Mouse (Mus musculus): ENCODE data around the gene Cabp4.
A peak's percentile ranks its signal among the peaks of the same experiment; 100 is the strongest.

The Cabp4 gene

GRCm38 (mm10) chr19:4143759-4144268 lies at the start of gene Cabp4:
Gene Cabp4, minus strand, starts transcription at chr19:4144033.
- DNase-seq (ENCODE audit: low read depth, low spot score), result no peak

- no peak for DNase-seq (ENCODE audit: low read depth, low spot score)
Observed at GRCm38 (mm10) chr19:4193129-4193528, 49.3 kb upstream of the Cabp4 start.

GRCm38 (mm10) chr19:4192251-4192985 lies 48.6 kb upstream of the Cabp4 start:
- no peak for DNase-seq (ENCODE audit: low read depth, low spot score)

- DNase-seq (ENCODE audit: low read depth, low spot score), result peak; percentile 80
Observed at GRCm38 (mm10) chr19:4191528-4192250, 47.9 kb upstream of the Cabp4 start, which contains the start of gene Ppp1ca. Gene Ppp1ca, plus strand, starts transcription at chr19:4192065.

- DNase-seq (ENCODE audit: low read depth, low spot score), result no peak
Observed at GRCm38 (mm10) chr19:4190831-4191334, 47.0 kb upstream of the Cabp4 start, which contains the start of gene Tbc1d10c. Gene Tbc1d10c, minus strand, starts transcription at chr19:4191284.

GRCm38 (mm10) chr19:4189051-4189620 lies 45.3 kb upstream of the Cabp4 start:
- DNase-seq (ENCODE audit: low read depth, low spot score), result no peak

GRCm38 (mm10) chr19:4187303-4187702 lies 43.5 kb upstream of the Cabp4 start:
- no peak for DNase-seq (ENCODE audit: low read depth, low spot score)

- no peak for DNase-seq (ENCODE audit: low read depth, low spot score)
Observed at GRCm38 (mm10) chr19:4184976-4185975, 41.4 kb upstream of the Cabp4 start.

GRCm38 (mm10) chr19:4183689-4184088 lies 39.9 kb upstream of the Cabp4 start:
- DNase-seq (ENCODE audit: low read depth, low spot score), result no peak

GRCm38 (mm10) chr19:4181892-4182291 lies 38.1 kb upstream of the Cabp4 start:
- peak; percentile 79 for DNase-seq (ENCODE audit: low read depth, low spot score)

GRCm38 (mm10) chr19:4180411-4180810 lies 36.6 kb upstream of the Cabp4 start:
- no peak for DNase-seq (ENCODE audit: low read depth, low spot score)

GRCm38 (mm10) chr19:4175368-4175947 lies 31.6 kb upstream of the Cabp4 start, which contains the start of gene Carns1:
Gene Carns1, minus strand, starts transcription at chr19:4175479.
- DNase-seq (ENCODE audit: low read depth, low spot score), result no peak

- no peak for DNase-seq (ENCODE audit: low read depth, low spot score)
Observed at GRCm38 (mm10) chr19:4172925-4173324, 29.1 kb upstream of the Cabp4 start.

- no peak for DNase-seq (ENCODE audit: low read depth, low spot score)
Observed at GRCm38 (mm10) chr19:4171393-4172290, 27.8 kb upstream of the Cabp4 start.

- DNase-seq (ENCODE audit: low read depth, low spot score), result no peak
Observed at GRCm38 (mm10) chr19:4170723-4171392, 27.0 kb upstream of the Cabp4 start.

GRCm38 (mm10) chr19:4169810-4170209 lies 26.0 kb upstream of the Cabp4 start:
- no peak for DNase-seq (ENCODE audit: low read depth, low spot score)

GRCm38 (mm10) chr19:4169378-4169784 lies 25.5 kb upstream of the Cabp4 start:
- peak; percentile 97 for DNase-seq (ENCODE audit: low read depth, low spot score)

- DNase-seq (ENCODE audit: low read depth, low spot score), result no peak
Observed at GRCm38 (mm10) chr19:4166678-4167476, 23.0 kb upstream of the Cabp4 start.

All from telencephalon, adult 2 months (tissue).